Mouse (Mus musculus): ENCODE data around the gene Gm44579. TPM values are rescaled to one million over a fixed set of nuclear protein-coding genes. Genes with fewer than 3 reads are reported as not detected.

The Gm44579 gene
- not detected for polyA plus RNA-seq (2014; fragmentation: Illumina TruSeq; extraction: RNeasy Lipid Tissue Mini Kit (QIAGEN cat#74804); ENCODE audit: low read depth, low replicate concordance)

GRCm38 (mm10) chr15:98220877-98221276 is at the start of gene Gm44579, which contains the start of gene Olfr287:
TSS of gene Gm44579 (minus strand) at chr15:98220977.
TSS of gene Olfr287 (minus strand) at chr15:98221056.

DNA sequence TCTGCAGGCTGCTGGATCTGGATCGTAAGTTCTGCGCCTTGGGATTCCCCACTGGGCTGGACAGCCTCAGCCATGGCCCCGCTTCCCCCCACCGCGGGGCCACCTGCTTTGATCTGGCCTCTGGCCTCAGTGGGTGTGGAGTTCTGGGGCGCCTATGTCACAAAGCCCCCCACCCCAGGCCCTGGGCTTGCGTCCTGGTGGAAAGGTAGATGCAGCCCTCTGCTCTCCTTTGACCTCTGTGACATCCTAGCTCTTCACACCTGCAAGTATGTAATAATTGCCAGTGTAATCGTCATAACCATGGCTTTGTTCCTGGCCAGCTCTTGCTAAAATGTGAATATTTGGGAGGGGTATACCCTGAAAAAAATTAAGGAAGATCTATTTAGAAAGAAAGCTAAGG is 36.4 kb upstream of the Gm44579 start, which contains the start of gene H1fnt:
Gene H1fnt, minus strand, starts transcription at position 101 of the 400 bp plus-strand sequence.

DNA sequence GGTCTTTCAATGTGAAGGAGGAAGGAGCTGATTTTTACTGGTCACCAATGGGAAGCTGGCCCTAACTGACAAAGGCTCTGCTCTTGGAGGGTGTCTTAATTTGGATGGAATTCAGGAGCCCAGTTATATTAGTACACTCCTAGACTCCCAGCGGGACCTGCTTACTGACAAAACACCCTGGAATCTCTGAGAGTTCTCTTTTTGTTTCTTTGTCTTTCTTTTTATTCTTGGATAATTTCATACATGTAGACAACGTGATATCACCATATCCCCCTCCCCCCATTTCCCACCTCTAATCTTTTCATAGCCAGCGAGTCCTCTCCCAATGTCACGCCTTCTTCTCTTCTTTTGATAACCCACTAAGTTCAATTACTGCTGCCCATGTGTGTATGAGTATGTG is 13.6 kb upstream of the Gm44579 start, which contains the start of gene Olfr286:
Gene Olfr286, minus strand, starts transcription at position 101 of the 400 bp plus-strand sequence.

DNA sequence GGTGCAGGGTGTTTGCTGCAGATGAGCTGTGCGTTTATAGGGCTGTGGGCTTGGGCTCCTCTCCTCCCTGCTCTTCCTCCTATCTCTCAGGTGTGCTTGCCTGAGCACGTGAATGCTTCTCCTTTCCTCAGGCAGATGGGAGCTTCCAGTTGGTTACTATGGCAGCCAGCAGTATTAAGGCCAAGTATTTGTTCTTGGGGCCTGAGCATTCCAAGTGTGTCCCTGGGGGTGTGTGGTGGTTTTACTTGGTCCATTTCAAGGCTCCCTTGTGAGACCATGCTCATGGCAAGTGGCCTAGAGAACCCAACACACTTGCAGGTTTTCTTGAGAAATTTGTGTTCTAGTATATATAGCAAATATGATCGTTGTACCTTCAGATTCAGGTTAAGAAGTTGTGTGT is 25.3 kb downstream of the Gm44579 start, which contains the start of gene Olfr288:
Gene Olfr288, minus strand, starts transcription at position 101 of the 400 bp plus-strand sequence.

DNA sequence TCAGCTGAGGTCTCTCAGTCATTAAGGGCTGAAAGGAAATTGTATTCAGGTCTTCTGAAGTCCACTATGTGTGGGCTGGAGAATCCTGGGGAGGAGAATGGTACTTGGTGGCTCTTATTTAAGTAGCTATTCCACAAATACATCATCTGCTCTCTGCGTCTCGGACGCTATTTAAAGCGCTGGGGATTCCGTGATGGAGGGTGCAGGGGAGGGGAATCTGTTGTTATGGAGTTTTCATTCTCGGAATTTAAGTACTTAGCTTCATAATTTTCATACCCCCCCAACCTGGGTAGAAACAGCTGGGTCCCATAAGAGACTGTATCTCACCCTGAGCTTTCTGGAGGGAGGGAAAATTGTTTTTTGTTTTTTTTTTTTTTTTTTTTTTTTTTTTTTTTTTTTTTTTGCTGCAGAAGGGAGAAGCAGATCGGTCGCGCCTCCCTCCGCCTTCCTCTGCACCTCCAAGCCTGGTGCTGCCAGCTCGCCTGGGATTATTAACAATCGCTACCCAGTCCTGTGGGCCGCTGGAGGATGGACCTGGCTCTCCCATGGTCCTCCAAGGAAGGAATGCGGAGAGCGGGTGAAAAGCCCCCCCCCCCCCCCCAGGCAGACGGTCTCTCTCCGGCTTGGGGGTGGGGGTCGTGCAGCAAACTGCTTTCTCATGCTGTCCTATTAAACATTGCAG is 53.7 kb downstream of the Gm44579 start, which contains the start of gene Ccdc184:
Gene Ccdc184, plus strand, starts transcription at position 196 of the 682 bp plus-strand sequence.

DNA sequence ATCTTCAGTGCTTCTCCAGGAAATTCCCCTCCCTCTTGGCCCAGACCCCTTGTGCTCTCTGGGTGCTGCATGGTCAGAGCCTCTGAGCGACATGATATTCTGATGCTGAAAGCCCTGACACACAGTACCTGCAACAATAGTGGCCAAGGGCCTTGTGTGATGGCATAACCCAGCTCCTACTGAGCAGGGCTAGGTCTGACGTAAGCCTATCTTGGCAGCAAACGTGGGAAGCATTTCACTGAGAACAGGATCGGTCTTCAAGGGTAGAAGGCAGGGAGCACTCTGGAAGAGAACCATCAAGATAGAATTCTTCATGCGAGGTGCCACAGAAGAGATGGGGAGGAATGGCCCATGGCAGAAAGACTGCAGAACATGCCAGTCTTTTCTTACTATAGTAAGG is 55.3 kb downstream of the Gm44579 start, which contains the start of gene Asb8:
Gene Asb8, minus strand, starts transcription at position 101 of the 400 bp plus-strand sequence.

Other genes starting within 250 kb of the Gm44579 start
- not detected for gene Col2a1, start 216.3 kb downstream of the Gm44579 start, polyA plus RNA-seq (2014; fragmentation: Illumina TruSeq; extraction: RNeasy Lipid Tissue Mini Kit (QIAGEN cat#74804); ENCODE audit: low read depth, low replicate concordance)
- 2.1 TPM for gene Pfkm, start 128.4 kb downstream of the Gm44579 start, polyA plus RNA-seq (2014; fragmentation: Illumina TruSeq; extraction: RNeasy Lipid Tissue Mini Kit (QIAGEN cat#74804); ENCODE audit: low read depth, low replicate concordance)
- gene Senp1, start 127.2 kb downstream of the Gm44579 start, polyA plus RNA-seq (2014; fragmentation: Illumina TruSeq; extraction: RNeasy Lipid Tissue Mini Kit (QIAGEN cat#74804); ENCODE audit: low read depth, low replicate concordance): 38.8 TPM
- gene Asb8, start 55.4 kb downstream of the Gm44579 start, polyA plus RNA-seq (2014; fragmentation: Illumina TruSeq; extraction: RNeasy Lipid Tissue Mini Kit (QIAGEN cat#74804); ENCODE audit: low read depth, low replicate concordance): 33.2 TPM
- gene Ccdc184, start 53.8 kb downstream of the Gm44579 start, polyA plus RNA-seq (2014; fragmentation: Illumina TruSeq; extraction: RNeasy Lipid Tissue Mini Kit (QIAGEN cat#74804); ENCODE audit: low read depth, low replicate concordance): not detected
- gene Olfr288, start 25.4 kb downstream of the Gm44579 start, polyA plus RNA-seq (2014; fragmentation: Illumina TruSeq; extraction: RNeasy Lipid Tissue Mini Kit (QIAGEN cat#74804); ENCODE audit: low read depth, low replicate concordance): not detected
- gene Olfr287, start 79 bp upstream of the Gm44579 start, polyA plus RNA-seq (2014; fragmentation: Illumina TruSeq; extraction: RNeasy Lipid Tissue Mini Kit (QIAGEN cat#74804); ENCODE audit: low read depth, low replicate concordance): not detected
- gene Olfr286, start 13.5 kb upstream of the Gm44579 start, polyA plus RNA-seq (2014; fragmentation: Illumina TruSeq; extraction: RNeasy Lipid Tissue Mini Kit (QIAGEN cat#74804); ENCODE audit: low read depth, low replicate concordance): not detected
- not detected for gene H1fnt, start 36.3 kb upstream of the Gm44579 start, polyA plus RNA-seq (2014; fragmentation: Illumina TruSeq; extraction: RNeasy Lipid Tissue Mini Kit (QIAGEN cat#74804); ENCODE audit: low read depth, low replicate concordance)
- gene Zfp641, start 75.2 kb upstream of the Gm44579 start, polyA plus RNA-seq (2014; fragmentation: Illumina TruSeq; extraction: RNeasy Lipid Tissue Mini Kit (QIAGEN cat#74804); ENCODE audit: low read depth, low replicate concordance): 0.98 TPM
- not detected for gene Olfr285, start 96.4 kb upstream of the Gm44579 start, polyA plus RNA-seq (2014; fragmentation: Illumina TruSeq; extraction: RNeasy Lipid Tissue Mini Kit (QIAGEN cat#74804); ENCODE audit: low read depth, low replicate concordance)
- not detected for gene Olfr284, start 120.0 kb upstream of the Gm44579 start, polyA plus RNA-seq (2014; fragmentation: Illumina TruSeq; extraction: RNeasy Lipid Tissue Mini Kit (QIAGEN cat#74804); ENCODE audit: low read depth, low replicate concordance)
- gene Olfr283, start 160.0 kb upstream of the Gm44579 start, polyA plus RNA-seq (2014; fragmentation: Illumina TruSeq; extraction: RNeasy Lipid Tissue Mini Kit (QIAGEN cat#74804); ENCODE audit: low read depth, low replicate concordance): not detected
- gene Olfr282, start 210.2 kb upstream of the Gm44579 start, polyA plus RNA-seq (2014; fragmentation: Illumina TruSeq; extraction: RNeasy Lipid Tissue Mini Kit (QIAGEN cat#74804); ENCODE audit: low read depth, low replicate concordance): not detected
- gene Olfr281, start 231.6 kb upstream of the Gm44579 start, polyA plus RNA-seq (2014; fragmentation: Illumina TruSeq; extraction: RNeasy Lipid Tissue Mini Kit (QIAGEN cat#74804); ENCODE audit: low read depth, low replicate concordance): not detected
- not detected for gene OR5BS1P, start 248.9 kb upstream of the Gm44579 start, polyA plus RNA-seq (2014; fragmentation: Illumina TruSeq; extraction: RNeasy Lipid Tissue Mini Kit (QIAGEN cat#74804); ENCODE audit: low read depth, low replicate concordance)